Mouse (Mus musculus) left cerebral cortex, adult 2 months (tissue): ENCODE results near the gene Gjd3. TPM values are rescaled to one million over a fixed set of nuclear protein-coding genes. Genes with fewer than 3 reads are reported as not detected.
A peak's percentile ranks its signal among the peaks of the same experiment; 100 is the strongest.
"Not testable (repeated sequence)": the region's sequence is repeated elsewhere in the genome, so short reads cannot be mapped to it uniquely, and the experiment has no call there.

Experiments
- DNase-seq, 2 experiments: peaks; one replicate each; pipeline ENCODE4 v3.0.0; 2021 to 2022; ENCODE audit warnings: low spot score in 2 of 2, mixed read lengths in 1 of 2; ENCODE audit errors: extremely low spot score in 1 of 2
- H3K27ac ChIP-seq: fragments of 200-600 bp; 2 replicates; pipeline ENCODE4 v1.8.1; 2022
- H3K4me3 ChIP-seq: fragments of 200-600 bp; 2 replicates; pipeline ENCODE4 v1.8.1; 2022
- CTCF ChIP-seq: fragments of 200-600 bp; IDR thresholded peaks from 2 replicates; pipeline ENCODE4 v1.8.1; 2022; ENCODE audit warnings: antibody characterized with exemption, mild to moderate bottlenecking, moderate library complexity
- intact Hi-C: fragments of 180-260 bp; cut with DNase I; formaldehyde crosslinking; loops from one replicate; pipeline ENCODE4 v1.15.1; 2025
- total RNA-seq, 2 experiments: library from RNA; stranded (reverse); gene quantifications; 2 replicates each; pipeline ENCODE4 v1.2.3; 2021

Gene Gjd3
- total RNA-seq, 2 experiments from 2014 or later, result 1.4 to 3.2 TPM

DNA sequence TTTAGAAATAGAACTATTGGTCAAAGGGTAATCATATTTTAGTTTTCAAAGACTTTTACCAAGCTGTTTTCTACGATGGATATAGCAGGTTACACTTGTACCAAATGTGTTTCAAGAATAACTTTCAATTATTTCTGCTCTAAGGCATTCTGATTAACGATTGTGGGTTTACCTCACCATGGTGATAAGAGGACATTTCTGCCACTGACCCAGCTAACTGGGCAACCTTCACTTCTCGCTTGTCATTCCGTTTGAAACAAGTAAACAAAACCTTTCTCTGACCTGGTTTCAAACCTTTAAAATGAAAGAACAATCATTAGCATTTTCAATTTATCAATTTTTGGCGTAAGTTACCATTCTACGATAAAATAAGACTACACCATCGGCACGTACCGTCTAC, 24.0 kb upstream of the Gjd3 start:
- H3K27ac ChIP-seq, result no peak overlapping the region
- DNase-seq, result no peak
- no peak for TF ChIP-seq CTCF
- intact Hi-C loops, result no loop called here
- no peak overlapping the region for H3K4me3 ChIP-seq

DNA sequence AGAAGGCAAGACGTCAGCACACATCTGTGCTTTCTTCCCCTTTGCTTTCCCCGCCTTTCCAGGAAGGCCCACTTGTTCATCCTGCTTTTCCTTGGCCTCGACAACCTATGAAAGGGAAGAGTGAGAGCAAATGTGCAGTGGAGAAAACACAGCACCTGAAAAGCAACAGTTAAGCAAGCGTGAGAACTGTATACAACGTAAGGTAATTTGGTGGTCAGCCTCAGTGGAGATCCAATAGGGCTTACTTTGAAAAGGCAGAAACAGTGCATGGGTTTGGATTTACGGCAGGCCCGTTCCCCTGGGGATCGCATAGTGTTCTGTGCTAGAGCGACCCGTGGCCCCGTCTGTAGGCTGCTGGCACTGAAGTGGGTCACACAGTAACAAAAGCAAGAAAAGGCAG, 16.4 kb upstream of the Gjd3 start:
- Histone ChIP-seq H3K4me3 (no peak overlapping the region), H3K27ac (no peak overlapping the region)
- intact Hi-C loops, result no loop called here
- no peak for DNase-seq
- no peak for TF ChIP-seq CTCF

DNA sequence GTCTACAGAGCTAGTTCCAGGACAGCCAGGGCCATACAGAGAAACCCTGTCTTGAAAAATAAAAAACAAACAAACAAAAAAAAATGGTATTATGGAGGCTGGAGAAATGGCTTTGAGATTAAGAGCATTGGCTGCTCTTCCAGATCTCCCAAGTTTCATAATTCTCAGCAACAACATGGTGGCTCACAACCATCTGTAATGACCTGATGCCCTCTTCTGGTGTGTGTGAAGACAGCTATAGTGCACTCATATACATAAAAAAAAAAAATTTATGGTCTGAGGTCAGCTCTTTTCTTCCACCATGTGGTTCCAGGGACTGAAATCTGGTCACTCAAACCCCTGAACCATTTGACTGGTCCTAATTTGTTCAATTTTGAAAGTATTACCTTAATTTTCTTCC, 16.0 kb upstream of the Gjd3 start:
- no peak; the same call in 1 of the 2 replicates for TF ChIP-seq CTCF
- no peak for DNase-seq
- intact Hi-C loops, result no loop called here
- Histone ChIP-seq H3K4me3 (no peak overlapping the region), H3K27ac (no peak overlapping the region)

DNA sequence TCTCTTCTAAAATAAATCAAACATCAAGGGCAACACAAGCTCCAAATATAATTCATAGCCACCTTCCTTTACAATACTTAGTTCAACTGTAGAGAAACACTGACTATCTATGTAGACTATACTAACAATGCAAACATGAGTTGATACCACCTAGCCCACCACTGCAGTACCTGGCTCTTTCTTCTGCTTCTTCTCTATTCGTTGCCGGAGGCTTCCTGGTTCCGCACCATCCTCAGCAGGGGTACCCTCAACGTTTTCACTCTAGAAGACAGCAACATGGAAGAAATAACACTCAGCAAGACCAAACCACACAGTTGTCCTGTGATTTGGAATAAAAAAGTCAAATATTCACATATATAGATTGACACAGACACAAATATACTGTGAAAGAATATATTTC, 14.8 kb upstream of the Gjd3 start:
- no peak for DNase-seq
- intact Hi-C loops, result no loop called here
- H3K4me3 ChIP-seq, result no peak overlapping the region
- H3K27ac ChIP-seq, result no peak overlapping the region
- no peak for TF ChIP-seq CTCF

DNA sequence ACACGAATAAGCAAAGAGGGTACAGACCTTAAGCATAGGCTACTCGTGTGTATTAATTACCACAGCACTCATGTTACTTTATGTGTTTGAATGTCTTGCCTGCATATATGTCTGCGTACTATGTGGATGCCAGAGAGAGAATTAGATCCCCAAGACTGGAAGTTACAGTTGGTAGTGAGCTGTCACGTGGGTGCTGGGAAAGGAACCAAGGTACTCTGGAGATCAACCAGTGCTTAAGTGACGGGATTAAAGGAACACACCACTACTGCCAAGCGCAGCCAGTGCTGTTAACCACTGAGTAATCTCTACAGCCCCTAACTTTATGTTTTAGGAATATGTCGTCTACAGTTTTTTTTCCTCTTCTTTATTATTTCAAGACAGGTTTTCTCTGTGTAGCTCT, 13.2 kb upstream of the Gjd3 start:
- TF ChIP-seq CTCF, result no peak
- Histone ChIP-seq H3K27ac (no peak overlapping the region), H3K4me3 (no peak overlapping the region)
- intact Hi-C loops, result no loop called here
- no peak for DNase-seq

DNA sequence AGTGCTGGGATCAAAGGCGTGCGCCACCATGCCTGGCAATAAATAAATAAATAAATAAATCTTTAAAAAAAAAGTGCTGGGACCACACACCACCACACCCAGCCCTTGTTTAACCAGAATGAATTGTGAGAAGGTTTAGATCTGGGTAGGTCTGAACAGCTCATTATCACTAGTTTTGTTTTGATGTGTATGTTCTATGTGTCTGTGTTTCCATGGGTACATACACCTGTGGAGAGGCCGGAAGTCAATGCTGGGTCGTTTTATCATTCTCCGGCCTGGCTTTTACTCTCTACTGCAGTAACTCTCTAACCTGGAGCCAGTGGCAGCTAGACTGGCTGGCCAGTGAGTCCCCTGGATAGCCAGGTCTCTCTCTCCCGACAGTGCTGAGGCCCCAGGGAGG, 8.1 kb upstream of the Gjd3 start:
- intact Hi-C loops, result no loop called here
- no peak for DNase-seq
- no peak for TF ChIP-seq CTCF
- no peak overlapping the region for H3K4me3 ChIP-seq
- H3K27ac ChIP-seq, result no peak overlapping the region

DNA sequence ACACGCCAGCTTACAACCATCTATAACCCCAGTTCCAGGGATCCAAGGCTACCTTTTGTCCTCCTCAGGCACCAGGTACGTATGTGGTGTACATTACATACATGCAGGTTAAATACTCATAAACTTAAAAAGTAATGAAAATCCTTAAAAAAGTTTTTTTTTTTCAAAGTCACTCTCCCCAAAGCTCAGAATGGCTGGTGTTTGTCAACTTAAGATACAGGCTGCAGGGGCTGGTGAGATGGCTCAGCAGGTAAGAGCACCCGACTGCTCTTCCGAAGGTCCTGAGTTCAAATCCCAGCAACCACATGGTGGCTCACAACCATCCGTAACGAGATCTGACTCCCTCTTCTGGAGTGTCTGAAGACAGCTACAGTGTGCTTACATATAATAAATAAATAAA, 5.4 kb upstream of the Gjd3 start:
- H3K4me3 ChIP-seq, H3K27ac ChIP-seq, intact Hi-C loops, DNase-seq: not testable (repeated sequence)

DNA sequence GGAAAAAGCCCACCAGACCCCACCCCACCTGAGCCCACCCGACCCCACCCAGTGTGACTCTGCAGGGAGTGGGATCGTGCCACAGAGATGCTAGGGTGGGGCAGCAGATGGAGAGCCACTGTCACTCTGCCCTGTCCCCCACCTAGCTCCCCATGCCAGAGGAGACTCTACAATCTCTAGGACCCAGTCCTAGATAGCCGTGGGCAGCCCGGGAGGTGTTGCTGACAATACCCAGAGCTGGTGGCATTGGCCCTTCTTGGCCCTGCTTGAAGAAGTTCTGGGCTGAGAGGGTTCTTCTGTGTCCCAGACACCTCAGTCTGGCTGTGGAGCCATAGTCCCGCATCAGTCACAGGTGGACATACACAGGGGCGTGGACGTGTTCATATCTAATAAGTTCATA, 2.7 kb upstream of the Gjd3 start:
- intact Hi-C loops, result no loop called here

DNA sequence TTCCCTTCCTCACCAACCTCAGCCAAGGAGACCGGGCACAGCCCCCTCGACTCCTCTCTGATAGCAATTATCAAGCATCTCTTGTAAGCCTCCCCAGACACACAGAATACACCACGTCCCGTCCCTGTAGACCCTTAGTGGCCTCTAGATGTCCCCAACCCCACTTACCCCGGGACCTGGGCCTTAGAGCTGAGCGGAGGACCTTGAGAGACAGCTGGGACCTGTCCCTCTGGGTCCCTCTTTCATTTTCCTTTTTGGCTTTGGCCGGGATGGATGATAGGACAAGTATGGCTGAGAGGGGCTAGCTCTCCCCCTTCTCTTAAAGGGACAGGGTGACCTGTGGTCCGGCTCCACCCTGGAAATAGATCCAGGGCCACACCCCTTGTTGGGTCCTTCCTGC, 735 bp upstream of the Gjd3 start:
- no peak overlapping the region for H3K4me3 ChIP-seq

More for the DNA sequence above, 2.7 kb upstream of the Gjd3 start:
- TF ChIP-seq CTCF, result no peak
- Histone ChIP-seq H3K4me3 (no peak overlapping the region), H3K27ac (no peak overlapping the region)
- no peak for DNase-seq

DNA sequence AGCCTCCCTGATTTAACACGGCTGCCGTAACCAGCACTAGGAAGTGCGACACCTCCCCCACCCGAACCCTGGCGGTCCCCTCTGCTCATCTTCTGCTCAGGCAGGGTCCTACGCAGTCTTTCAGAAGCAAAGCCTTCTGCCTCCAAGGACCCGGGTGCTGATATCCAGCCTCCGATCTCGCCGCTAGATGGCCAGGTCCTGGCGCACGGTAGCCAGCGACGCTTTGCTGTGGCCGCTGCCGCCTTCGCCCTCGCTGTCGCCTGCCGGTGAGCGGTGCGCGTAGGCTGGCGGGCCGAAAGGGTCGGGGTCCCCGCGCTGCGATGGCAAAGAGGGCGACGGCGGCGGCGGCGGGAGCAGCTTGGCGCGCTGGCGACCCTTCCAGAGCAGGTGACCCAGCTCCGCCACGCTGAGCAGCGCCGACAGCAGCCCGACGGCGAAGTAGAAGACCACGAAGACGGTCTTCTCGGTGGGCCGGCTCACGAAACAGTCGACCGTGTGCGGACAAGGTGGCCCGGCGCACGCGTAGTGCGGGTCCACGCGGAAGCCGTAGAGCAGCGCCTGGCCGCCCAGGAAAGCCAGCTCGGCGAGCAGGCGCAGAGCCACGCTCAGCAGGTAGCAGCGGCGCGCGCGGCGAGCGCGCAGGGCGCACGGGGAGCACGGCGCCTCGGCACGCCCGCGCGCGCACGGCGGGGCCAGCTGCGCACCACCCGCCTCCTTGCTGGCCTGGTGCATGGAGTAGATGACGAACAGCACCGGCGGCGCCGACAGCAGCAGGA, 631 bp downstream of the Gjd3 start:
- peak; percentile 67 for TF ChIP-seq CTCF
- H3K4me3 ChIP-seq, result peak overlapping the region; percentile 53
- DNase-seq, result peak; percentile 79 to 83
- H3K27ac ChIP-seq, result peak overlapping the region; percentile 94
- intact Hi-C loops, result loop anchor here (2.0 to 5.0 kb wide), 3 partner anchors 57 to 165 kb away; no protein-coding TSS in a partner anchor

More for the DNA sequence above, 735 bp upstream of the Gjd3 start:
- H3K27ac ChIP-seq, result no peak overlapping the region
- intact Hi-C loops, result loop anchor here (2.0 to 5.0 kb wide), 3 partner anchors 55 to 163 kb away; no protein-coding TSS in a partner anchor
- no peak for DNase-seq
- no peak for TF ChIP-seq CTCF

DNA sequence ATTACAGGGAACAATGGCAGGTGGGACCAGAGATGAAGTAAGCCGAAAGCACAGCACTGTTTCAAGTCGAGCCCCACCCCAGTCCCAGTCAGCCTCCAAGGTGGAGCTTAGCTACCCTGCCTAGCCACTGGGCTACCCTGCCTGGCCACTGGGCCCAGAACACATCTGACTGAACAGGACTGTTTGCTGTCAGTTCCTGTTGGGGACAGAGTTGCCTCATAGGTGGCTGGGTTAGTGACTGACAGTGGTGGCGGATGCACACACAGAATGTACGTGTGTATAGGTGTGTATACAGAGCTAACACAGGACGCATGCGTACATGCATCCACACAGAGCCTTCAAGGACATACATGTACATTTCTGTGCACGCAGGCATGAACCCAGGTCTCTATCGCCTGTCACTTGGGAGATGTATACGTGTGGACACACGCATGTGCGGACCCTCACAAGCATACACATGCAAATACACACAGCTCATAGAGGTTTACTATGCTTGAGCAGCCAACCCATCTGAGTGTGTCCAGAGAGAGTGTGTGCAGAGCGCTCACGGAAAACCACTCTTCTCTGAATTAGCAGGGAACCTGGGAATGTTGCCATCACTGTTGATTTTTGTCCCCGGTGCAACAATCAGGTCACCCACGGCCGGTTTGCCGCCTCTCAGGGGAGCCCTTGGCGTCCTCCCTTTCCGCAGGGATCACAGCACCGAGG, 1.4 kb downstream of the Gjd3 start:
- H3K4me3 ChIP-seq, result peak overlapping the region; percentile 53
- intact Hi-C loops, result loop anchor here (5.0 kb wide), 1 partner anchor 141 kb away; no protein-coding TSS in a partner anchor
- DNase-seq, result peak in 1 of 2 experiments; percentile 31
- TF ChIP-seq CTCF, result no peak
- H3K27ac ChIP-seq, result peak overlapping the region; percentile 94

DNA sequence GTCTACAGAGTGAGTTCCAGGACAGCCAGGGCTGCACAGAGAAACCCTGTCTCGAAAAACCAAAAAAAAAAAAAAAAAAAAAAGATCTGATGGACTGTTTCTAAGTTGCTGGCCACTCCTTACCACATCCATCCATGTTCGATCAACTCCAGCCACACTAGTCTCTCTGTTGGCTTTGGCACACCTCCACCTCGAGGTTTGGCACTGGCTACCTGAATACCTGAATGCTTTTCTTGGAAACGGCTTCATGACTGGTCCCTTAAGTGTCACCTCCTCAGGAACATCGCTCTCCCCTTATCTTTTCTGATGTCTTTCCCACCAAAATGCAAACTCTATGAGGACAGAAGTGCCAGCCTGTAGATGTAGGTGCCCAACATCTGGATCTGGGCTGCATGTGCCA, 3.5 kb downstream of the Gjd3 start:
- DNase-seq, result no peak
- intact Hi-C loops, result loop anchor here (10.0 kb wide), 1 partner anchor 1335 kb away; the partner anchor contains the start of gene Eif1
- TF ChIP-seq CTCF, result no peak
- H3K27ac ChIP-seq, result no peak overlapping the region
- no peak overlapping the region for H3K4me3 ChIP-seq
